Mouse (Mus musculus) myocyte (in vitro differentiated cells): Measurements from ENCODE around the gene Banp. TPM values are rescaled to one million over a fixed set of nuclear protein-coding genes. Genes with fewer than 3 reads are reported as not detected.

Experiments used
- H3K27me3 ChIP-seq: one replicate; pipeline ENCODE4 v1.6.1; 2011; ENCODE audit not compliant: control insufficient read depth, insufficient read depth, insufficient read length
- H3K36me3 ChIP-seq: one replicate; pipeline ENCODE4 v1.6.1; 2011; ENCODE audit not compliant: control insufficient read depth, insufficient read depth
- H3K4me2 ChIP-seq: one replicate; pipeline ENCODE4 v1.6.1; 2011; ENCODE audit warnings: low read depth, control low read depth
- H3K4me3 ChIP-seq: one replicate; pipeline ENCODE4 v1.5.1; 2011; ENCODE audit warnings: mild to moderate bottlenecking, control low read depth, moderate library complexity
- H3K79me2 ChIP-seq: one replicate; pipeline ENCODE4 v1.6.1; 2011; ENCODE audit not compliant: control insufficient read depth, insufficient read depth
- H3ac ChIP-seq: one replicate; pipeline ENCODE4 v1.6.1; 2011; ENCODE audit not compliant: control insufficient read depth, insufficient read length
- CEBPB ChIP-seq: IDR thresholded peaks from 2 replicates; pipeline ENCODE4 v1.6.1; 2011; ENCODE audit warnings: mild to moderate bottlenecking, moderate library complexity; ENCODE audit not compliant: poor library complexity, insufficient read depth, severe bottlenecking
- E2F4 ChIP-seq: IDR thresholded peaks from one replicate; pipeline ENCODE4 v1.6.1; 2011; ENCODE audit warnings: mild to moderate bottlenecking, control low read depth, moderate library complexity; ENCODE audit not compliant: insufficient read depth
- MAX ChIP-seq: IDR thresholded peaks from one replicate; pipeline ENCODE4 v1.6.1; 2011; ENCODE audit warnings: low read depth, mild to moderate bottlenecking, control low read depth
- MYOD1 ChIP-seq, 3 experiments: IDR thresholded peaks; one replicate each; pipeline ENCODE4 v1.6.1; 2011; ENCODE audit warnings: control low read depth in 2 of 3, low read depth in 2 of 3, mild to moderate bottlenecking in 2 of 3, moderate library complexity in 1 of 3; ENCODE audit not compliant: insufficient read length in 2 of 3, control insufficient read depth in 1 of 3
- MYOG ChIP-seq, 3 experiments: IDR thresholded peaks; one replicate each; pipeline ENCODE4 v1.6.1; 2011; ENCODE audit warnings: control low read depth in 2 of 3, low read depth in 2 of 3, mild to moderate bottlenecking in 2 of 3; ENCODE audit not compliant: insufficient read length in 2 of 3, control insufficient read depth in 1 of 3, insufficient read depth in 1 of 3
- POLR2A ChIP-seq: IDR thresholded peaks from one replicate; pipeline ENCODE4 v1.6.1; 2011; ENCODE audit warnings: low read depth, mild to moderate bottlenecking, control low read depth, moderate library complexity; ENCODE audit not compliant: insufficient read length
- POLR2AphosphoS2 ChIP-seq: IDR thresholded peaks from one replicate; pipeline ENCODE4 v1.6.1; 2011; ENCODE audit warnings: low read depth, control low read depth; ENCODE audit not compliant: insufficient read length
- REST ChIP-seq: IDR thresholded peaks from one replicate; pipeline ENCODE4 v1.6.1; 2011; ENCODE audit warnings: mild to moderate bottlenecking, control low read depth, moderate library complexity; ENCODE audit not compliant: insufficient read depth, insufficient read length
- SRF ChIP-seq: IDR thresholded peaks from one replicate; pipeline ENCODE4 v1.6.1; 2011; ENCODE audit warnings: low read depth; ENCODE audit not compliant: control insufficient read depth, insufficient read length
- TCF12 ChIP-seq: IDR thresholded peaks from one replicate; pipeline ENCODE4 v1.6.1; 2011; ENCODE audit warnings: mild to moderate bottlenecking, control low read depth; ENCODE audit not compliant: poor library complexity, insufficient read depth, severe bottlenecking
- TCF3 ChIP-seq: IDR thresholded peaks from one replicate; pipeline ENCODE4 v1.6.1; 2011; ENCODE audit warnings: low read depth, control low read depth; ENCODE audit not compliant: insufficient read length
- USF1 ChIP-seq: IDR thresholded peaks from one replicate; pipeline ENCODE4 v1.6.1; 2011; ENCODE audit warnings: low read depth, mild to moderate bottlenecking, control low read depth, moderate library complexity
- polyA plus RNA-seq: library from polyadenylated mRNA; unstranded; fragments of >200 nt; fragmentation: generic; extraction: Trizol; gene quantifications from one replicate; pipeline ENCODE4 v1.2.1, GENCODE M21; 2012; ENCODE audit warnings: missing spikeins

The Banp gene
- polyA plus RNA-seq, 1 experiment: 30.3 TPM

DNA sequence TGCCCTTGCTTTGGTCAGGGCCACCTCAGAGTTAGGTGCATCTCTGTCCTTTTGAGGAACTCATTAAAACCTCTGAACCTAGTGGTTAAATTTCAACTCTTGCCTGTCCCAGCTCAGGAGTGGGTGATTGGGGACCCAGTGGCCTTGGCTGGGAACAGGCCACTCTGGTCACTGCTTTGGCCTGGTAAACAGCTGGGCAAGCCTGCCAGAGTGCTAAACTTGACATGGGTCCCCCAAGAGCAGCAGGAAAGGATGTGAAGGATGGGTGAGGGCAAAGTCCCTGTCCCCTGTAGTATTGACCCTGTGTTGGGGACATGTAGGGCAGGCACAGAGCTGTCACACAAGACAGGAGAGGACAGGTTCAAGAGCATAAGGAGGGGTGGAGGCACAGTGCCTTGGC, 4.7 kb upstream of the Banp start, which contains the start of gene Car5a:
Gene Car5a, minus strand, starts transcription at position 74 of the 400 bp plus-strand sequence.
- Histone ChIP-seq H3K79me2 (no peaks in the 10 kb centered on the region), H3K27me3 (no peaks in the 10 kb centered on the region), H3ac (no peak within 1 kb of the TSS), H3K4me2 (no peak within 1 kb of the TSS), H3K36me3 (no peaks in the 10 kb centered on the region), H3K4me3 (no peak within 1 kb of the TSS)
- TF ChIP-seq USF1: no peak
- TF ChIP-seq SRF: no peak
- no peak for TF ChIP-seq TCF3
- TF ChIP-seq REST: no peak
- TF ChIP-seq TCF12: no peak
- TF ChIP-seq POLR2AphosphoS2: no peak
- no peak for TF ChIP-seq MAX
- TF ChIP-seq CEBPB: no peak
- no peak for TF ChIP-seq E2F4
- no peak for TF ChIP-seq MYOD1 (IDR thresholded peaks at IDR 0.05; ENCODE audit: control insufficient read depth in 1 of 3, insufficient read length in 2 of 3, low read depth in 2 of 3)
- TF ChIP-seq MYOG (IDR thresholded peaks at IDR 0.05; ENCODE audit: control insufficient read depth in 1 of 3, insufficient read depth in 1 of 3, insufficient read length in 2 of 3, low read depth in 2 of 3): no peak
- no peak for TF ChIP-seq POLR2A

DNA sequence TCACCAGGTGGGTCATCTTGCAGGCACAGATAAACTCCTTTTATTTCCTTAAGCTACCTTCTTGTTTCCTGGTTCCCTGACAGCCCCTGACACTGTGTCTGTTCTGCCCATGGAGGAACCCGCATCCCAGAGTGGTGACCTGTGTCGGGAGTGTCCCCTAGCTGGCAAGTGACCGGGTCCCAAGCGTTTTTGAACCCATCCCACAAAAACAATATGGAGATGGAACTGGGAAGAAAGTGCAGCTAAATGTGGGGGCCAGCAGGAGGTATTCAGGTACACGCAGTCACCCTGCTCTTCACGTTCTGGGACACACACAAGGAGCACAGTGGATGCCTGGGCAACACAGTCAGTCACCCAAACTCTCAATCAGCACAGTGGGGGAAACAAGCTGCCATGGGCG, 3.2 kb upstream of the Banp start:
- no peak overlapping the region for H3K4me3 ChIP-seq

DNA sequence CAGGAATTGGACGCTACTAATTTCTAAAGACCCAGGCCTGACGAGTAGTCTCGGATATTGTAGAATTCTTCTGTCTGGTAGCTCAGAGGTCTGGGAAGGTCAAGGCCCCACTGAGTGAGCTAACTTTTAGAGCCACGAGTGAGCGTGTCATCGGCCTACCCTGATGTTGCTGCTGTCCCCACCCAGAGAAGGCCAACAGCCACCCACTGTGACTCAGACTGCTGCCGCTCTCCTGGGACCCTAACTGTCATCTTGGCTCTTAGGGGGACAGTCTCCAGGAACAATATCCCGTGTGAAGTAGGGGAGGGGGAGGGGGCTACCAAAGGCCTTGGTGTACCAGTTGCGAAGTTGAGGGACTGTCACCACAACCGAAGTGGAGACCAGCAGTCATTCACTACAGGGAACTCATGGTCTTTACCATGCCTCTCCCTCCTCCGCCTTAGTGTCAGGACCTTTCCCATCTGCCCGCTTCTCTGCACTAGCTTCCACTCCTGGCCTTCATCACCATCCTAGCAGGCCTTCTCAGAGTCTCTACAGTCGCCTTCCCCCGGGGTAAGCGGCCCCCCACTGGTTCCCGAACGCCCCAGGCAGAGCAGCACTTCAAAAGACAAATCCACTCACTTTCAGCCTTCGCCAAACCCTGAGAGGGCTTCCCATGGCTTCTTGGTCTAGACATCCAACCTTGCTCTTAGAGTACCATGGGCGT, 2.4 kb upstream of the Banp start:
- H3K79me2 ChIP-seq: peaks cover 13% of the 10 kb centered on the region
- H3K27me3 ChIP-seq: no peaks in the 10 kb centered on the region
- TF ChIP-seq MYOG (IDR thresholded peaks at IDR 0.05; ENCODE audit: control insufficient read depth in 1 of 3, insufficient read depth in 1 of 3, insufficient read length in 2 of 3, low read depth in 2 of 3) (no peak), E2F4 (no peak), REST (no peak), POLR2AphosphoS2 (no peak), CEBPB (no peak), MYOD1 (IDR thresholded peaks at IDR 0.05; ENCODE audit: control insufficient read depth in 1 of 3, insufficient read length in 2 of 3, low read depth in 2 of 3) (no peak), USF1 (no peak), TCF3 (no peak), POLR2A (no peak), TCF12 (no peak), SRF (no peak), MAX (no peak)
- H3K4me3 ChIP-seq: peak overlapping the region; percentile 18
- H3ac ChIP-seq: no peak overlapping the region
- no peaks in the 10 kb centered on the region for H3K36me3 ChIP-seq
- peak overlapping the region; percentile 78 for H3K4me2 ChIP-seq

More for the DNA sequence above, 3.2 kb upstream of the Banp start:
- no peak overlapping the region for H3ac ChIP-seq
- no peaks in the 10 kb centered on the region for H3K27me3 ChIP-seq
- TF ChIP-seq E2F4 (no peak), TCF12 (no peak), USF1 (no peak), TCF3 (no peak), MAX (no peak), SRF (no peak), MYOG (IDR thresholded peaks at IDR 0.05; ENCODE audit: control insufficient read depth in 1 of 3, insufficient read depth in 1 of 3, insufficient read length in 2 of 3, low read depth in 2 of 3) (no peak), CEBPB (no peak), MYOD1 (IDR thresholded peaks at IDR 0.05; ENCODE audit: control insufficient read depth in 1 of 3, insufficient read length in 2 of 3, low read depth in 2 of 3) (no peak), REST (no peak), POLR2A (no peak), POLR2AphosphoS2 (no peak)
- H3K4me2 ChIP-seq: no peak overlapping the region
- H3K79me2 ChIP-seq: peaks cover 5% of the 10 kb centered on the region
- H3K36me3 ChIP-seq: no peaks in the 10 kb centered on the region

DNA sequence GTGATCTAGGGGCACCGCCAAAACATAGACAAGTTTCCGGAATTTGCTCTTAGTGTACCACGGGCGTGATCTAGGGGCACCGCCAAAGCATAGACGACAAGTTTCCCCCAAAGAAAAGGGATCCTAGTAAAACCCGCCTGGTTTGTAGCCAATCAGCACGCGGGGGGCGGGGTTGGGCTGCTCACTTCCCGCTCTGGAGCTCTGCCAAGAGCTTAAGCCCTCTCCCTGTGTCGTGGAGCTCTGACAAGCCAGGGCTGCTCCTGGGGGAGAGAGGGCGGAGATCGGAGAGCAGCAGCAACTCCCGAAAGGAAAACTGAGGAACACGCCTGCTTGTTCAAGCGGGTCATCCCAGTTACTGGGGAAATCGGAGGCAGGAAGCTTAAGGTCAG, 1.8 kb upstream of the Banp start:
- Histone ChIP-seq H3K36me3 (no peaks in the 10 kb centered on the region), H3K79me2 (peaks cover 19% of the 10 kb centered on the region), H3K27me3 (no peaks in the 10 kb centered on the region), H3K4me3 (peak overlapping the region; percentile 18), H3K4me2 (peak overlapping the region; percentile 78), H3ac (no peak overlapping the region)
- TF ChIP-seq TCF12 (no peak), POLR2A (peak; percentile 56)
